Mouse (Mus musculus) C2C12 (cell line): ENCODE measurements around the gene Zscan2. TPM values are rescaled to one million over a fixed set of nuclear protein-coding genes. Genes with fewer than 3 reads are reported as not detected.
A peak's percentile ranks its signal among the peaks of the same experiment; 100 is the strongest.

Source experiments
- H3K27me3 ChIP-seq: one replicate; pipeline ENCODE4 v1.6.1; 2011; ENCODE audit not compliant: control insufficient read depth, insufficient read depth, insufficient read length
- H3K36me3 ChIP-seq: one replicate; pipeline ENCODE4 v1.6.1; 2011; ENCODE audit not compliant: control insufficient read depth, insufficient read depth
- H3K4me3 ChIP-seq: one replicate; pipeline ENCODE4 v1.5.1; 2011; ENCODE audit warnings: mild to moderate bottlenecking, control low read depth; ENCODE audit not compliant: poor library complexity, insufficient read depth, severe bottlenecking
- H3K79me2 ChIP-seq: one replicate; pipeline ENCODE4 v1.6.1; 2011; ENCODE audit not compliant: control insufficient read depth, insufficient read depth
- H3K79me3 ChIP-seq: one replicate; pipeline ENCODE4 v1.6.1; 2011; ENCODE audit warnings: low read depth, control low read depth
- H3ac ChIP-seq: one replicate; pipeline ENCODE3; 2011; ENCODE audit warnings: low read depth; ENCODE audit not compliant: control insufficient read depth, insufficient read length
- CEBPB ChIP-seq: IDR thresholded peaks from one replicate; pipeline ENCODE4 v1.6.1; 2011; ENCODE audit warnings: low read depth, mild to moderate bottlenecking, control low read depth, moderate library complexity
- CTCF ChIP-seq: IDR thresholded peaks from one replicate; pipeline ENCODE4 v1.5.1; 2011; ENCODE audit not compliant: control insufficient read depth, insufficient read depth, insufficient read length
- FOSL1 ChIP-seq: IDR thresholded peaks from one replicate; pipeline ENCODE4 v1.8.0; 2011; ENCODE audit warnings: mild to moderate bottlenecking, low read length; ENCODE audit not compliant: poor library complexity, insufficient read depth, severe bottlenecking
- MAX ChIP-seq: IDR thresholded peaks from one replicate; pipeline ENCODE4 v1.6.1; 2011; ENCODE audit warnings: mild to moderate bottlenecking, control low read depth
- MYOD1 ChIP-seq: IDR thresholded peaks from one replicate; pipeline ENCODE4 v1.6.1; 2011; ENCODE audit warnings: low read depth; ENCODE audit not compliant: control insufficient read depth, insufficient read length
- MYOG ChIP-seq: IDR thresholded peaks from one replicate; pipeline ENCODE4 v1.6.1; 2011; ENCODE audit not compliant: control insufficient read depth, insufficient read length; ENCODE audit errors: extremely low read depth
- USF1 ChIP-seq: IDR thresholded peaks from one replicate; pipeline ENCODE4 v1.6.1; 2011; ENCODE audit warnings: low read depth, mild to moderate bottlenecking, control low read depth, moderate library complexity
- polyA plus RNA-seq: library from polyadenylated mRNA; unstranded; fragments of >200 nt; fragmentation: generic; extraction: Trizol; gene quantifications from one replicate; pipeline ENCODE4 v1.2.1, GENCODE M21; 2012; ENCODE audit warnings: missing spikeins

The Zscan2 gene
- polyA plus RNA-seq, 1 experiment = 4.6 TPM

GRCm38 (mm10) chr7:80897721-80898120 lies 37.0 kb downstream of the Zscan2 start:
- no peak overlapping the region for H3ac ChIP-seq
- H3K4me3 ChIP-seq = no peak overlapping the region
- no peaks in the 10 kb centered on the region for H3K79me3 ChIP-seq
- no peaks in the 10 kb centered on the region for H3K27me3 ChIP-seq
- peaks cover 16% of the 10 kb centered on the region for H3K36me3 ChIP-seq
- H3K79me2 ChIP-seq = peaks cover 13% of the 10 kb centered on the region
- TF ChIP-seq MAX = no peak
- no peak for TF ChIP-seq FOSL1
- no peak for TF ChIP-seq CTCF
- TF ChIP-seq MYOG = no peak
- no peak for TF ChIP-seq MYOD1
- TF ChIP-seq CEBPB = no peak
- TF ChIP-seq USF1 = no peak

DNA sequence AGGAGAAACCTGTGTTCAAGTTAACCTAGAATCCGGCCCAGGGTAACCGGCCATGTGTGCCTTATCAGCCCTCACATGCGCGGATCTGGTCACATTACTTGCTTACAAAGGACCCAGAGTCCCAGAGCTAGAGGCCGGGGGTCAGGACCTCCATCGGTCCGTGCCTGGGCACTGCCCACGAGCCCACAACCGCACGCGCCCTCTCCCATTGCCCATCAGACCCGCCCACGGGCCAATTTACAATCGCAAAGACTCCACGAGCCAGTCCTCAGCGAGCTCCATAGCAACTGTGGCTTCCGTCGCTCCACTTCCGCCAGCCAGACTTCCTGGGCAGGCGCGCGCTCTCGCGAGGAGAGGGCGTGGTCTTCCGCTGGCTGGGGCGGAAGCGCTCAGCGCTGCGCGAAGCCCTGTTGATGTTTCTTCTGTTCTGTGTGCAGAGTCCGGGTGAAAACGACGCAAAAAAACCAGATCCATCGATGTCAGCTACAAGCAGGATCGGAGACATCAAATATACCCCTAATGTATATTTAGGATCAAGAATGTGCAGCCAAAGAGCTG lies 40.3 kb downstream of the Zscan2 start, which contains the start of gene Wdr73:
Gene Wdr73 (minus strand): TSS at position 326 of the 558 bp plus-strand sequence.
- H3K79me3 ChIP-seq = no peaks in the 10 kb centered on the region
- TF ChIP-seq CTCF (no peak), MAX (peak; percentile 46)
- H3K27me3 ChIP-seq = no peaks in the 10 kb centered on the region
- peaks cover 2% of the 10 kb centered on the region for H3K36me3 ChIP-seq
- H3ac ChIP-seq = peak within 1 kb of the TSS; percentile 76
- H3K79me2 ChIP-seq = peaks cover 13% of the 10 kb centered on the region
- H3K4me3 ChIP-seq = peak within 1 kb of the TSS; percentile 53

- Histone ChIP-seq H3K79me3 (no peaks in the 10 kb centered on the region), H3ac (peak overlapping the region; percentile 58), H3K36me3 (no peaks in the 10 kb centered on the region), H3K4me3 (peak overlapping the region; percentile 53), H3K79me2 (peaks cover 13% of the 10 kb centered on the region), H3K27me3 (no peaks in the 10 kb centered on the region)
- TF ChIP-seq USF1 = no peak
- no peak for TF ChIP-seq MYOD1
- TF ChIP-seq MYOG = no peak
Measured at GRCm38 (mm10) chr7:80901541-80902274, 41.0 kb downstream of the Zscan2 start.

DNA sequence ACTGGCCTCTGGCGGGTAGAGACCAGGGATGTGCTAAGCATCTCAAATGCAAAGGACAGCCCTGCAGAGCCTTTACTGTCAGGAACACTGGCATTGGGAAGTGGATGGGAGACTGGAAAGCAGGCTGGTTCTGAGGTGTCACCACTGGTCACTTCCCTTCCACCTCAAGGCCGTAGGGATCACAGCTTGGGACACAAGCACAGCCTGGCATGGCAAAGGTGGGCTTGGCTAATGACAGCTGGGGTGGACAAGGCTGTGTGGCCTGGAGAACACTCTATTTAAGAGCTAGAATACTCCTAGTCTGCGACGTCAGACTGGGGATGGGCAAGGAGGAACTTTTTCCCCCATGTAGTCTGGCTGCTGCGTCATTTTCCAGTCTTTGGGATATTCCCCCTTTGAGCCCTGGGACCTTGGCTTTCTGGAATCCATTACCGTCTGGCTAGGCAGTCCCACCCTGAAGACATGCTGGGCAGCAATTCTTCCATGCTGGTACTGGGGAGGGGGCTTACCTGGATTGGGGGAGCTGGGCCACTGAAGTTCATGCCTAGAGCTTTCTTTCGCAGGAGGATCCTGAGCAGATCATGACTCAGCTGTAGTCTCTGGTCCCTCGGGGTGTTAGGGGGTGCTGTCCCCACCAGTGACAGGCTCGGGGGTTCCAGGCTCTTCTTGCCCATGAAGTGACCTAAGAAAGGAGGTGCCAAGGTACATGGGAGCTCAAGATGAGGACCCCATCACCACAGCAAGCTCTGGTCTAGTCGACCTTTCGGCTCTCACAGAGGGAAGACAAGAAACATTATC lies 43.1 kb downstream of the Zscan2 start:
- H3K79me3 ChIP-seq = no peaks in the 10 kb centered on the region
- H3K36me3 ChIP-seq = no peaks in the 10 kb centered on the region
- H3K79me2 ChIP-seq = peaks cover 13% of the 10 kb centered on the region
- no peaks in the 10 kb centered on the region for H3K27me3 ChIP-seq
- no peak overlapping the region for H3ac ChIP-seq
- no peak overlapping the region for H3K4me3 ChIP-seq
- TF ChIP-seq CEBPB = no peak
- no peak for TF ChIP-seq MYOD1
- TF ChIP-seq CTCF = no peak
- TF ChIP-seq MAX = no peak
- no peak for TF ChIP-seq USF1
- TF ChIP-seq FOSL1 = no peak
- TF ChIP-seq MYOG = no peak

DNA sequence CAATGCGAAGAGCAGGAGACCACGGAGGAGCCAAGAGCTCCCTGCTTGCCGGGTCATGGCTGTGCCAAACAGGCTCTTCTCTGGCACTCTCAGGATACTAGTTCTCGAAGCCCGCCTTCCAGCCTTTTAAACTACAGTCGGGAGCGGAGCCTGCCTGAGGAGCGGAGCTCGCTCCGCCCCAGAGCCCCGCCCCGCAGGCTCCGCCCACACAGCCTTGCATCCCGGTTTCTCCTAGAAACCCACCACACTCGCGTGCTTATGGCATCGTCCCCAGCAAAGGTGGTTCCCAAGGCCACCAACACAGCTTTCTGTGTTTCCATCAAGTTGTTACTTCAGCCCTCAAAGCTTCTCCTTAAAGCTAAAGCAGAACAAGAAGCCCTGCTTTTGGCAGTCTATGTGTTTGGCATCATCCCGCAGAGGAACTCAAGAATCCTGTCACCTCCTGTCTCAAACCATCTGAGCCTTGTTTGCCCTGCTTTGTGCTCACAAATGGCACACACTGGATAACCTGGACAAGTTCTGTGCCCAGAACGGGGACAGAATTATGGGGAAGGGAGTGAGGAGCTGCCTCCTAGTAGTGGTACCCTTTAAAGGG lies 44.3 kb downstream of the Zscan2 start, which contains the start of gene Nmb:
Gene Nmb (minus strand): TSS at position 156 of the 595 bp plus-strand sequence.
- Histone ChIP-seq H3K27me3 (no peaks in the 10 kb centered on the region), H3ac (no peak within 1 kb of the TSS), H3K79me3 (no peaks in the 10 kb centered on the region), H3K36me3 (peaks cover 4% of the 10 kb centered on the region), H3K4me3 (no peak within 1 kb of the TSS), H3K79me2 (peaks cover 10% of the 10 kb centered on the region)
- TF ChIP-seq FOSL1 (no peak), MAX (no peak), MYOD1 (no peak), CTCF (no peak), MYOG (no peak), USF1 (no peak), CEBPB (no peak)
